Mouse (Mus musculus) liver, embryonic 14.5 days (tissue): ENCODE results near the gene Uba2. TPM values are rescaled to one million over a fixed set of nuclear protein-coding genes. Genes with fewer than 3 reads are reported as not detected.
A peak's percentile ranks its signal among the peaks of the same experiment; 100 is the strongest.

ENCODE experiments used
- ATAC-seq: fragments of 200-750 bp; cut with Nextera tagmentation; 2 replicates; pipeline ENCODE4 v1.8.0; 2017; ENCODE audit warnings: moderate number of reproducible peaks, mild to moderate bottlenecking, moderate library complexity; ENCODE audit not compliant: insufficient read depth
- DNase-seq, 3 experiments: peaks; one replicate each; pipeline ENCODE4 v3.0.0-alpha.2; 2012 to 2013; ENCODE audit warnings: low read depth in 3 of 3, low spot score in 3 of 3
- H3K27ac ChIP-seq: fragments of 300-500 bp; sonication (generic); 2 replicates; pipeline ENCODE4 v1.5.1; 2014; ENCODE audit warnings: moderate library complexity, mild to moderate bottlenecking, control low read depth, inconsistent platforms
- H3K27me3 ChIP-seq: fragments of 300-500 bp; sonication (generic); 2 replicates; pipeline ENCODE4 v1.6.1; 2014; ENCODE audit warnings: mild to moderate bottlenecking, low read length, moderate library complexity; ENCODE audit not compliant: control insufficient read depth, insufficient read depth
- H3K36me3 ChIP-seq: fragments of 300-500 bp; sonication (generic); replicated peaks from 2 replicates; pipeline ENCODE4 v1.6.1; 2014; ENCODE audit warnings: low read depth; ENCODE audit not compliant: control insufficient read depth, insufficient read depth
- H3K4me1 ChIP-seq, 2 experiments: fragments of 200-500 bp in 1 of 2; fragments of 300-500 bp in 1 of 2; sonication (generic) in 1 of 2; replicated peaks; 2 replicates each; pipeline ENCODE4 v1.6.1; 2012 to 2014; ENCODE audit warnings: antibody characterized with exemption in 1 of 2, inconsistent platforms in 1 of 2, low read length in 1 of 2; ENCODE audit not compliant: control insufficient read depth in 2 of 2, insufficient read depth in 2 of 2
- H3K4me2 ChIP-seq: fragments of 300-500 bp; sonication (generic); 2 replicates; pipeline ENCODE4 v1.6.1; 2014; ENCODE audit warnings: low read depth, mild to moderate bottlenecking, control low read depth, moderate library complexity
- H3K4me3 ChIP-seq, 2 experiments: fragments of 200-500 bp in 1 of 2; fragments of 300-500 bp in 1 of 2; sonication (generic) in 1 of 2; 2 replicates each; pipeline ENCODE4 v1.5.1; 2012 to 2014; ENCODE audit warnings: low read depth in 2 of 2, low read length in 2 of 2, mild to moderate bottlenecking in 2 of 2, control low read depth in 1 of 2, inconsistent platforms in 1 of 2, moderate library complexity in 1 of 2; ENCODE audit not compliant: insufficient read depth in 1 of 2
- H3K9ac ChIP-seq: fragments of 300-500 bp; sonication (generic); replicated peaks from 2 replicates; pipeline ENCODE4 v1.6.1; 2014; ENCODE audit warnings: mild to moderate bottlenecking, control low read depth, moderate library complexity
- H3K9me3 ChIP-seq: fragments of 300-500 bp; sonication (generic); 2 replicates; pipeline ENCODE4 v1.6.1; 2016; ENCODE audit warnings: low read length, mixed read lengths; ENCODE audit not compliant: control insufficient read depth
- CTCF ChIP-seq: IDR thresholded peaks from 2 replicates; pipeline ENCODE4 v1.5.1; 2016; ENCODE audit warnings: antibody characterized with exemption, low read depth, control low read depth
- EP300 ChIP-seq: IDR thresholded peaks from 2 replicates; pipeline ENCODE4 v1.6.1; 2016; ENCODE audit warnings: antibody characterized with exemption, low read depth
- WGBS: fragments of 180-500 bp; shearing (Covaris S2); extraction: QIAGEN DNeasy Blood & Tissue Kit; methylation state at CpG from one replicate; pipeline ENCODE4 v1.1.7; 2014; ENCODE audit not compliant: insufficient replicate concordance; 5-methylcytosine and 5-hydroxymethylcytosine counted together
- polyA plus RNA-seq, 2 experiments: library from polyadenylated mRNA; depleted of rRNA in 1 of 2; stranded (reverse) in 1 of 2; unstranded in 1 of 2; fragments of >200 nt; fragmentation: Nextera tagmentation in 1 of 2; extraction: Ambion mirVana in 1 of 2; gene quantifications; 2 replicates each; pipeline versions ENCODE4 v1.2.1 to v1.2.3; 2012 to 2014

Uba2 gene
- polyA plus RNA-seq, 2 experiments = 62.1 to 83.0 TPM

DNA sequence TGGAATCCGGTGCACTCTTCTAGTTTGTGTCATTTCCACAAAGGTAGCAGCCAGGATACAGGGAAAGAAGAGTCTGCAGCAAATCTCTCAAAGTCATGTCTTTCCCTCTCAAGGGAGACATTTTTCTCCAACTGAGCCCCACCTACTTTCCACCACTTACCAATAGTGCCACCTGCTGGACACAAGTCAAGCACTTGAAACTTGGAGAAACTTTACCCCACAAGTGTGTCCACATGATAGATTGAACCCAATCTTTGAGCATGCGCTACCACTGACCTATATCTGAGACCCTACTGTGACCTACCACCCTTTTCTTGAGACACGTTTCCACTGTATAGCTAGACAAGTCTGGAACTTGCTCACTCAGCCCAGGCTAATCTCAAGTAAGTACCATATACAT lies 28.9 kb upstream of the Uba2 start:
- TF ChIP-seq CTCF (peak; percentile 79), EP300 (no peak)
- no peaks in the 10 kb centered on the region for H3K27me3 ChIP-seq
- H3K36me3 ChIP-seq = peaks cover 7% of the 10 kb centered on the region
- no peak for ATAC-seq
- WGBS = 31% methylated on average over 3 of the region's 3 CpGs
- no peak overlapping the region for H3K4me2 ChIP-seq
- no peaks in the 10 kb centered on the region for H3K9me3 ChIP-seq
- no peak overlapping the region for H3K4me3 ChIP-seq
- H3K9ac ChIP-seq = no peak overlapping the region
- DNase-seq = peak; percentile 50 to 63 (median 60)
- H3K27ac ChIP-seq = no peak overlapping the region
- peaks cover 4% of the 10 kb centered on the region in 2 experiments; a peak in 3 of 4 replicates for H3K4me1 ChIP-seq

GRCm38 (mm10) chr7:34196132-34197128 lies 27.0 kb upstream of the Uba2 start, which contains the start of gene Pdcd2l:
Gene Pdcd2l, minus strand, starts transcription at chr7:34196661.
- H3K36me3 ChIP-seq = peaks cover 6% of the 10 kb centered on the region; the same call in 1 of the 2 replicates
- H3K4me3 ChIP-seq = peak within 1 kb of the TSS; percentile 64 to 73
- H3K27ac ChIP-seq = peak within 1 kb of the TSS; percentile 46
- ATAC-seq (peak; percentile 95), DNase-seq (peak; percentile 73 to 78 (median 78))
- peak within 1 kb of the TSS; percentile 79 for H3K4me2 ChIP-seq
- H3K27me3 ChIP-seq = no peaks in the 10 kb centered on the region
- peak within 1 kb of the TSS; percentile 79 for H3K9ac ChIP-seq
- no peaks in the 10 kb centered on the region for H3K9me3 ChIP-seq
- WGBS = under 1% methylated on average over 70 of the region's 70 CpGs
- no peak for TF ChIP-seq CTCF
- no peak for TF ChIP-seq EP300
- peaks cover 4% of the 10 kb centered on the region in 2 experiments; a peak in 3 of 4 replicates for H3K4me1 ChIP-seq

- H3K36me3 ChIP-seq = peaks cover 4% of the 10 kb centered on the region; the same call in 1 of the 2 replicates
- ATAC-seq = peak; percentile 45; the same call in 1 of the 2 replicates
- H3K4me1 ChIP-seq = peaks cover 4% of the 10 kb centered on the region in 2 experiments; a peak in 3 of 4 replicates
- H3K4me3 ChIP-seq = peak overlapping the region; percentile 64 to 73
- WGBS = 36% methylated on average over 3 of the region's 3 CpGs
- peak overlapping the region; percentile 79 for H3K9ac ChIP-seq
- no peak for TF ChIP-seq EP300
- peak; percentile 57 for TF ChIP-seq CTCF
- H3K27ac ChIP-seq = peak overlapping the region; percentile 46
- no peaks in the 10 kb centered on the region for H3K27me3 ChIP-seq
- H3K4me2 ChIP-seq = peak overlapping the region; percentile 79
- H3K9me3 ChIP-seq = no peaks in the 10 kb centered on the region
- DNase-seq = peak in 1 of 3 experiments; percentile 24
Observed at GRCm38 (mm10) chr7:34195632-34196031, 26.2 kb upstream of the Uba2 start.

DNA sequence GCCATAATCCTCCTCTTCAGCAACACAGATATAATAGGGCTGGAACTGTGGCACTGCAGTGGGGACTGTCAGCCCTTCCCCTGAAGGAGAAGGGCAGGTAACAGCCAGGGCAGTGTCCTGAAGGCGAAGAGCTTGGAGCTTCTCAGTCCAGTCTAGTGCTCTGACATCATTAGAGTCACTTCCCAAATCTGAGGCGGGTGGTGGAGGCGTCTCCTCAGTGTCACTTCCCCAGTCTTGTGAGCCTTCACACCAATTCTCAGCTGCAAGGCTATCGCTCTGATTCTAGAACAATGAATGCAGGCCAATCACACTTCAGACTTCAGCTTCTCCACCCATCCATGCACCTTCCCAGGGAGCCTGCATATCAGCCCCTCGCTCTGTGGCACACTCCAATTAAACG lies 23.4 kb upstream of the Uba2 start:
- ATAC-seq = no peak
- Histone ChIP-seq H3K27ac (no peak overlapping the region), H3K4me3 (no peak overlapping the region), H3K4me1 (peaks cover 4% of the 10 kb centered on the region in 2 experiments; a peak in 3 of 4 replicates), H3K9ac (no peak overlapping the region), H3K27me3 (no peaks in the 10 kb centered on the region), H3K9me3 (no peaks in the 10 kb centered on the region), H3K36me3 (peaks cover 13% of the 10 kb centered on the region), H3K4me2 (no peak overlapping the region)
- 70% methylated on average over 6 of the region's 6 CpGs for WGBS
- no peak for DNase-seq
- TF ChIP-seq EP300 = no peak
- no peak for TF ChIP-seq CTCF

DNA sequence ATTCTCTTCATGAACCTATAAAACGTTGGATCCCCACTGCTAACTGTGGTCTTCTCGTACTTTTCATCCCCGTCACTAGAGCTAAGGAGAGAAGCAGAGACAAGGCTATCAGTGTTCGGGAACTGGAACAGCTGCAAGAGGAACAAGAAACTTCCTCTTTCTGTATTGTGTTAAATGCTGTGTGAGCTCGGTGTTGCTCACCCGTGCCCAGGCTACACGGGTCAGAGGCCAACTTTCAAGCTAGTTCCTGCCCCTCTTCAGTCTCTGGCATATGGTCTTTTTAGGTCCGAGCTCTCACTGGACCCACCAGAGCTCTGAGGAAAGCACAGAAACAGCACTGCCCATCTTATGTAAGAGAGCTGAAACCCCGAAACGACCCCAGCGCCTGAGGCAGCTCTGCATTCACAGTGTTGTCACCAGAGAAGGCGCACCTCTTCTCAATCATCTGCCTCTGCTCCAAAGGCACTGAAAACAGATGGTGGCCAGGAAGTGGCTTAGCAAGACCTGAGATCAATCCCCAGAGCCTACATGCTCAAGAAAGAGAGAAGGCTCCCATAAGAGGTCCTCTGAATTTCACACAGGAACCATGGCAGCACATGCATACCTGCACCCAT lies 20.1 kb upstream of the Uba2 start:
- no peak for TF ChIP-seq EP300
- no peak for TF ChIP-seq CTCF
- Histone ChIP-seq H3K9me3 (no peaks in the 10 kb centered on the region), H3K4me2 (no peak overlapping the region), H3K27me3 (no peaks in the 10 kb centered on the region), H3K4me3 (no peak overlapping the region), H3K36me3 (peaks cover 22% of the 10 kb centered on the region), H3K4me1 (no peaks in the 10 kb centered on the region), H3K27ac (no peak overlapping the region), H3K9ac (no peak overlapping the region)
- no peak for ATAC-seq
- WGBS = 46% methylated on average over 12 of the region's 12 CpGs
- DNase-seq = no peak
